ENCODE assay signal across 11 mouse cellular contexts in the genomic region with DNA sequence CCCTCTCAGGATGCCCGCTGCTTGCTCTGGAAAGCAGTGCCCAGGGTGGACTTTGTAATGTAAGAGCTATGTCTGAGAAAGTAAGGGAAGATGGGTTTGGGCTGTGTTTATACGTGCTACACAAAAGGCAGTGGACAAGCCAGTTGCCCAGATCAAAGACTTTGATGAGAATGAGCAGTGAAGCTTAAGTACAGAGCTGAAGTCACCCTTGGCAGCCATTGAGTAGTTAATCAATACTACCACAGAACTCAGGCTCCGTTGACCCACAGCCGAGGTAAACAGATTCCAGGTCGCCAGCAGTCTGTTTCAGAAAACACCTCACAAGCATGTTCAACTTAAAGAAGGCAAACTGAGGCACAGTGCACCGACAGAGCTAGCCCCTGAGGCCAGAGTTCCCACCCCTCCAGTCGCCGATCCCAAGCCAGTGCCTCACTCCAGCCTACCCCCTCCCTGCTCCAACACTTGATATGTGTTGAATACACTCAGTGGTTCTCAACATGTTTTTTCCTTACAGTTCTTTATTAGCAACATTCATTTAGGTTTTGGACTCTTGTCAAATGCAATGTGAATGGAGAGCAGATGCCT.
DNase-seq lines count a peak whose midpoint lies in the region; ATAC-seq and TF ChIP-seq lines count a peak whose summit lies in the region.
"Had no signal": no experiment of that assay in that cellular context is flagged by ENCODE, and none has a peak within 500 bp of the region (broad histone marks: within the 10 kb centered on the region; RNA-seq: fewer than 3 reads in every experiment).

No protein-coding gene starts in this region.

- peak overlapping the region; percentile 5; the same call in 1 of the 2 replicates for H3K4me2 ChIP-seq in heart, embryonic 13.5 days
- H3K4me2 ChIP-seq in kidney, embryonic 14.5 days (replicated peaks; ENCODE audit: low read depth, low read length) = no peak overlapping the region
- H3K4me2 ChIP-seq in hindbrain, embryonic 15.5 days = peak overlapping the region; percentile 13; the same call in 1 of the 2 replicates
- H3K4me2 ChIP-seq: limb, embryonic 12.5 days had no signal

- POLR2A ChIA-PET in Patski (lab: Charles Lee) = no interaction called here

- in situ Hi-C loops in Patski (cut with MboI; ENCODE audit: low pct_unique_long_range_greater_than_20kb) = no loop called here

- H3K9ac ChIP-seq in heart, embryonic 13.5 days = no peak overlapping the region
- H3K9ac ChIP-seq in kidney, embryonic 14.5 days (ENCODE audit: low read depth, low read length) = no peak overlapping the region
- no peak overlapping the region for H3K9ac ChIP-seq in hindbrain, embryonic 15.5 days
- H3K9ac ChIP-seq: limb, embryonic 12.5 days had no signal

- no peak; the same call in 1 of the 2 replicates for ATAC-seq in heart, embryonic 13.5 days (ENCODE audit: extremely low read depth, insufficient number of reproducible peaks, low FRiP score, low TSS enrichment)
- no peak for ATAC-seq in kidney, embryonic 14.5 days (ENCODE audit: low FRiP score, low TSS enrichment)
- peak; percentile 14 for ATAC-seq in Patski
- peak; percentile 90 for ATAC-seq in hindbrain, embryonic 15.5 days (ENCODE audit: low FRiP score, low read depth)

- H3K4me3 ChIP-seq in heart, embryonic 13.5 days = no peak overlapping the region
- H3K4me3 ChIP-seq in kidney, embryonic 14.5 days (ENCODE audit: low read length) = no peak overlapping the region
- no peak overlapping the region for H3K4me3 ChIP-seq in hindbrain, embryonic 15.5 days
- H3K4me3 ChIP-seq: limb, embryonic 12.5 days had no signal

- H3K36me3 ChIP-seq in heart, embryonic 13.5 days = no peaks in the 10 kb centered on the region
- H3K36me3 ChIP-seq in kidney, embryonic 14.5 days (ENCODE audit: control insufficient read depth, insufficient read depth, low read length) = no peaks in the 10 kb centered on the region
- H3K36me3 ChIP-seq in hindbrain, embryonic 15.5 days = no peaks in the 10 kb centered on the region
- H3K36me3 ChIP-seq: limb, embryonic 12.5 days had no signal

- peak overlapping the region; percentile 54 for H3K27ac ChIP-seq in heart, embryonic 13.5 days (replicated peaks)
- H3K27ac ChIP-seq in kidney, embryonic 14.5 days (ENCODE audit: low read depth, low read length) = no peak overlapping the region
- H3K27ac ChIP-seq in hindbrain, embryonic 15.5 days (replicated peaks) = peak overlapping the region; percentile 65
- H3K27ac ChIP-seq: limb, embryonic 12.5 days had no signal

- CTCF ChIA-PET in Patski (lab: Charles Lee) = no interaction called here

- 0 out of 2 replicates have a peak, but pooled peaks cover 3% of the 10 kb centered on the region for H3K9me3 ChIP-seq in heart, embryonic 13.5 days
- H3K9me3 ChIP-seq in kidney, embryonic 14.5 days (ENCODE audit: control insufficient read depth, low read length) = no peaks in the 10 kb centered on the region
- no peaks in the 10 kb centered on the region for H3K9me3 ChIP-seq in hindbrain, embryonic 15.5 days
- H3K9me3 ChIP-seq: limb, embryonic 12.5 days had no signal

- peaks cover 5% of the 10 kb centered on the region for H3K4me1 ChIP-seq in heart, embryonic 13.5 days
- no peaks in the 10 kb centered on the region; the same call in 1 of the 2 replicates for H3K4me1 ChIP-seq in kidney, embryonic 14.5 days (ENCODE audit: control insufficient read depth, insufficient read depth, low read length)
- H3K4me1 ChIP-seq in hindbrain, embryonic 15.5 days (replicated peaks) = no peaks in the 10 kb centered on the region
- H3K4me1 ChIP-seq: limb, embryonic 12.5 days had no signal

- 65% methylated on average over 8 of the region's 8 CpGs for WGBS in heart, embryonic 13.5 days
- WGBS in kidney, embryonic 14.5 days = 68% methylated on average over 8 of the region's 8 CpGs
- 61% methylated on average over 8 of the region's 8 CpGs for WGBS in hindbrain, embryonic 15.5 days

- DNase-seq in heart, postnatal 36 days = no peak
- peak; percentile 6 to 24 for DNase-seq in kidney, postnatal 25 days
- no peak for DNase-seq in Patski (ENCODE audit: low read depth, low spot score)
- DNase-seq in c-Kit-positive CD71-positive TER-119-positive erythroid progenitor cells, embryonic 14.5 days (ENCODE audit: low spot score) = no peak
- no peak for DNase-seq in right cerebral cortex, postnatal 25 days
- DNase-seq: lung, adult 2 months; thymus, postnatal 36 days had no signal

- H3K27me3 ChIP-seq in heart, embryonic 13.5 days (replicated peaks) = no peaks in the 10 kb centered on the region
- H3K27me3 ChIP-seq in kidney, embryonic 14.5 days (ENCODE audit: control insufficient read depth, insufficient read depth, low read length) = no peaks in the 10 kb centered on the region
- no peaks in the 10 kb centered on the region for H3K27me3 ChIP-seq in Patski
- H3K27me3 ChIP-seq in hindbrain, embryonic 15.5 days = no peaks in the 10 kb centered on the region
- H3K27me3 ChIP-seq: limb, embryonic 12.5 days had no signal

- intact Hi-C loops in heart, postnatal 36 days (cut with DNase I) = no loop called here

- TF ChIP-seq CTCF in Patski (IDR thresholded peaks at IDR 0.05) = no peak

Comparison
In these comparisons a context has a peak if more than half of its experiments do, and no peak if none do; other contexts are left out.
1. ATAC-seq: peak in Patski (single experiment) and hindbrain, embryonic 15.5 days (single experiment); none in heart, embryonic 13.5 days (single experiment) and kidney, embryonic 14.5 days (single experiment).
2. DNase-seq: peak in kidney, postnatal 25 days (2 of 2); none in heart, postnatal 36 days (0 of 2), Patski (single experiment), c-Kit-positive CD71-positive TER-119-positive erythroid progenitor cells, embryonic 14.5 days (single experiment) and right cerebral cortex, postnatal 25 days (single experiment).